Mouse (Mus musculus) cerebellum, adult 18-20 months (tissue): Measurements from ENCODE around the gene Sema5b.
A peak's percentile ranks its signal among the peaks of the same experiment; 100 is the strongest.

Experiments
- DNase-seq, 2 experiments: peaks; one replicate each; pipeline ENCODE4 v3.0.0; 2021

Sema5b gene

DNA sequence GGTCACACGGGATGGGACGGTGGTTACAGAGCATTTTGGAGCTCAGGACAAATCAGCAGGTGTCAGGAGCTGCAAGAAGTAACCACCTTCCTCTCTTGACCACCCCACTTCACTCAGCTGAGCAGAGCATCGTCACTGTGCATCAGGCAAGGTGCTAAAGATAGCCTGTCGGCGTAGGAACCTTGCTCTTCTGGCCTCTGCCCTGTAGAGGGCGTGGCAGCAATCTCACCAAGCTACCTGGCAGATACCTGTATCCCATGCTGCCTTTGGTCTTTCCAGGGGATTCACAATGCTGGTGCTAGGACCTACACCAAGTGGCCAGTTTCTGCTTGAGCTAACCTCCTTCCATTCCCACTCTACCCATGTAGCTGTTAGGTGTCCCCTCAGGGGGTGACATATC is 55.3 kb downstream of the Sema5b start:
- DNase-seq, result no peak

DNA sequence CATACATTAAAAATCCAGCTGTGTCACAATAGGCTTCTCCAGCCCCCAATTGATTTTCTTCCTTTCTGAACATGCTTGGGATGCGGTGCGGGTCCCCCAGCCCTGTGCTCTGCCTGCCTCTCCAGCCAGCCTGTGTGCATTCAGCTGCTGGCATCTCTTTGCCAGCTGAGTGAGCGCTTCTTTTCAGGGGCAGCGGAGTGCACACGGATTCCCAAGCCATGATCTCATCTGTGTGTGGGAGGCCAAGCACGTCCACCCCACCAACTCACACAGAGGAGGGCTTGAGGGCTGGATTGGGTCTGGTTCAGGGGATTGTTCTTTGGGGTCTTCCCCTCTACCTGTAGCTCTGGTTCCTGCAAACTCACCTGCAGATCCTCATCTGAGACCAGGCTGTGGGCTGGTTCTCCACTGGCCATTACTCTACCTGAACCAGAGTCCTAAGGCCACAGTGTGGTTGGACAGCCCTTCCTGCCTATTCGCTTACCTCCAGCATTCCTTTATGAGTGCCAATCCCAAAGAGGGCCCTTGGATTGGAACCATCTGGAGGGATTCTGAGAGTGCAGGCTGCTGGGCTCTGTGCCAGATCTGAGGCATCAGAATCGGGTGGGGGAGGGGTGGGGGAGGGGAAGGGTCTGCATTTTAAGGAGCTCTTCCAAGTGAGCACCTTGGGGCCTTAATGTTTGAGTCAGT is 55.9 kb downstream of the Sema5b start:
- DNase-seq, result no peak

GRCm38 (mm10) chr16:35597991-35598390 is 57.0 kb downstream of the Sema5b start:
- DNase-seq, result no peak

- DNase-seq, result no peak
Measured at GRCm38 (mm10) chr16:35598802-35599201, 57.9 kb downstream of the Sema5b start.

GRCm38 (mm10) chr16:35600282-35600681 is 59.3 kb downstream of the Sema5b start:
- peak; percentile 59 to 66 for DNase-seq

DNA sequence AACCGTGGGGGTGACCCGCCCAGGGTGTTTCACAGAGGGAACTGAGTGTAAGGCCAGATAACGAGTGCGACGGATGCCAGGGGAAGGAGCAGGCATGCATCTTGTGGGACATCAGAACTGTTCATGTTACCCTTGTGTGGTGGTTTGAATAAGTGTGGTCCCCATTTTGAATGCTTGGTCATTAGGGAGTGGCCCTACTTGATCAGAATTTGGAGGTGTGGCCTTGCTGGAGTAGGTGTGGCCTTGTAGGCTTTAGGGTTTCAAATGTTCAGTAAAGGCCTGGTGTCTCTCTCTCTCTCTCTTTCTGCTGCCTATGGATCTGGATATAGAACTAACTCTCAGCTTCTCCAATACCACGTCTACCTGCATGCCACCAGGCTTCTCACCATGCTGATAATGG is 60.5 kb downstream of the Sema5b start:
- no peak for DNase-seq

DNA sequence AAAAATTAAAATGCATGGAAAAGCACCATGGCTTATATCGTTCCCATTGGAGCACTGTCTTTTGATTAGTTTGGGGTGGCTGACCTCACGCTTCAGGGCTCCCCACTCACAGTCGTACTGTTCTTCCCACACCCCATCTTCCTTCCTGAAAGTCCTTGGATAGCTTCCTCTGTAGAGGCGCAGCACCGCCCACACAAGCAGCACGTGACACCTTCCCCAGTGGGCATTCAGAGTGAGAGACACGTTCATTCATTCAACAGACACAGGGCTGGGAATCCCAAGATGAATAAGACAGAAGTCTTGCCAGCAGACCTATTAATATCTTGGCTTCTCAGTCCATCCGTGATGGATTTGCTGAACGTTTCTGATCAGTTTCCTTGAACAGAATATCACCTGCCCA is 61.6 kb downstream of the Sema5b start:
- DNase-seq, result no peak

DNA sequence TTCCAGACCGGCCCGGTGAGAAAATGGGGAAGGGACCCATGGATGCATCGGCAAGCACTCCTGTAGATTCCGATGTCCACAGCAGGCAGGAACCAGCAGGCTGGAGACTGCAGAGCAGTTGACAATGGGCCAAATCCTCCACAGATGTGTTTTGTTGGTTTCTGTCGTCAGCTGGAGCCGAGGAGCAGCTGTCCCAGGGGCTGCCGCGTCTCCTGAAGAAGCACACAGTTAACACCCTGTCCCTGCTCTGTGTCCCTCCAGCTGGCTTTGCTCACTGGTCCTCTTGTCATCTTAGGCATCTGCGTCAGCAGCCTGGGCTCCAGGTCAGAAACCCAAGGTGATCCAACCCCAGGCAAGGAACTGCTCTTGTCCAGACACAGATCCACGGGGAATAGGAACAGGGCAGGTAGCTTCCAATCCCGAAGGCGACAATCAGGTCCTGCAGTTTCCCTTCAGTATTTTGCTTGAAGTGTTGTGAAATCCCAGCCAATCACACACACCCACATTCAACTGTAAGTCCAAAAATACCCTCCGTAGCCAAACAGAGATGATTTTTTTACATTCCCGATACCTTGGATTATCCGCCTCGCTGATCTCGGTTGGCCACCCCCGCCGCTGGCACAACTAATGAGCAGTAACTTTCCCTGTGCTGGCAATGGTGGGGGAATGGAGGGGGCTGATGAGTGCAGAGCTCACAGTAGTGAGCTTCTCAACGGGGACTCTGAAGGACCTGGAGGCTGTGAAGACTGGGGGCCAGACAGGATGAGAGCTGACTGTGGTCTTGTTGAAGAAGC is 63.0 kb downstream of the Sema5b start:
- DNase-seq, result no peak

DNA sequence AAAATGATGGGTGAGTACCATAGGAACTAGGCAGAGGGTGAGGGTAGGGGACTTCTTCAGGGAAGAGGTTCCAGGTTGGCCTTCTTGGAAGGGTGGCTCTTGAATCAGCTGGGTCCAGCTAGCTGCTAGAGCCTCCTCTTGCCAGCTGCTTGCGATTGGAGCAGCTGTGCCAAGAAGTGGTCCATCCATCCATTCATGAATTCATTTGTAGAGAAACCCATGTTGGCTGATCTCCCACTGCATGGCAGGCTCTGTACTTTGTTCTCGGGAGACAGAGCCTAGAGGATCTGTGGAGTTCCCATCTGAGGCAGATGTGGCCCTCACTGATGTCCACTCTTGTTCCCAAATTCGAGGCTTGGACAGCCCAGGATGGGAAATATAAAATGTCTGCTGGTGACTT is 66.3 kb downstream of the Sema5b start:
- no peak for DNase-seq

DNA sequence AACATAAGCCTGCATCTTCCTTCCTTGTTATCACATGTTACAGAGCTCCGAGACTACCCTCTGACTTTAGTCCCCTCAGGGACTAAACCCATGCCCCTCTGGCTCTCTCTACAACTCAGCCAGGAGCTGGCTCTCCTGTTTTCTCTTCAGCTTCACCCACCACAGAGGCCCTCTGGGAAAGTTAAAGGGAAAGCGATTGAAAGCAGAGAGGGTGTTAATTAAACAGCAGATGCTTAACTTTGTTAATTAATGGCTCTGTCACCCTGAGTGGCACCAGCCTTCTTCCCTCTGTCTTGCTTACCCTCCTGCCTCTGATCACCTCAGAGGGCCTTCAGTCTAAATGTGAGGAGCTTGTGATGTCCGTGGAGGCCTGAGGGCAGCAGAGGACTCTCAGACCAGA is 67.3 kb downstream of the Sema5b start:
- no peak for DNase-seq

DNA sequence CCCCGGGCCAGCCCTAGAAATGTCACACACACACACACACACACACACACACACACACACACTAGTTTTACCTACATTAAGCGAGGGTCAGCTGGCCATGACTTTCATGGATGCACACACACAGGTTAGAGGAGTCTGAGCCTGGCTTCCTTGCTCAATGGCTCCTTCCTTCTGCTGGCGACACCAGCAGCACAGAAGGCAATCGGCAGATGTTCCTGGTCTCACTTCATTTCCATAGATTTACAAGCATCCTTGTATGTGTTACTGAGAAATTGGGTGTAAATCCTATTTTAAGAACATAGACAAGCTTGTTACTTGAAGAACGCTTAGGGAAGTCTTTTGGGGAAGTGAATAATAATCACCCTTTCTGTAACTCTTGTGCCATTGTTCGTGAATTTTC is 68.6 kb downstream of the Sema5b start:
- DNase-seq, result no peak

DNA sequence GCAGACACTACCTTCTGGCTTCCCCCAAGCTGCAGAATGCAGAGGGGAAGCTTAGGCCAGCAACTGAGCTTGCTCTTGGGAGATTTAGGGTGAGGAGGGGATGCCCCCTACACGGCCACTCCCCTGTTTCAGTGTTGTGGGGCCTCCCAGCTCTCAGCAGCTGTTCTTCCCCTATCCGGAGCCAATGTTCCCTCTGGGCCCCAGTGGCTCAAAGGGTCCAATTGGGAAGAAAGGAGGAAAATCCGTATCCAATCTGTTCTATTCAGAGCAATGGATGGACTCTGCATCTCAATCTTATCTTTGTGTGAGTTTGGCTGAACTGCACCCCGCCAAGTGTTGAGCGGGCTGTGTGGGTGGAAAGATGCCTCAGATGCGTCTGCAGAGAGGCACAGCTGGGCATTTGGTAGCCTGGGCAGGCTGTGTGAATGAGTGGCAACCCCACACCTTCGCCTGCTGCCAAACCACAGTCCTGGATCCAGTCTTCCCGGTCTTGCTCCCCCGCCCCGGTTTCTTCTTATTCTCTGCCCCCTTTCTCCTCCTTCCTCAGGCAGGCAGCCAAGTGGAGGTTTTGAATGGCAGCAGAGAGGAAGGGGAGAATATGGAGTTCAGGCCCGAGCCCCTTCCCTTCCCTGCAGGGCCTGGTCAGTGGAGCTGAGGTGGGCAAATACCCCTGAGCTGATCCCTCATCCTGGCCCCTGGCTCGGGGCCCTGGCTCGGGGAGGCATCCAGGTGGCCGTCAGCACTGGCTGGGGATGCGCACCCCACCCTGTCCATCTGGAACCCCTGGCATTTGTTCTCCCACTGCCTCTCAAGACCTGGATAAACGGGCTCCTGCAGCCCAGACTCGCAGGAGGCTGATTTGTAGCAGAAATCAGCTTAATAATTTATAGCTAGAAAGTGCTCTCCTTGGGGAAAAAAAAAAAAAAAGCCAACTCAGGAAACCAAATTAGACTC is 73.2 kb downstream of the Sema5b start:
- DNase-seq, result peak; percentile 39 to 55

DNA sequence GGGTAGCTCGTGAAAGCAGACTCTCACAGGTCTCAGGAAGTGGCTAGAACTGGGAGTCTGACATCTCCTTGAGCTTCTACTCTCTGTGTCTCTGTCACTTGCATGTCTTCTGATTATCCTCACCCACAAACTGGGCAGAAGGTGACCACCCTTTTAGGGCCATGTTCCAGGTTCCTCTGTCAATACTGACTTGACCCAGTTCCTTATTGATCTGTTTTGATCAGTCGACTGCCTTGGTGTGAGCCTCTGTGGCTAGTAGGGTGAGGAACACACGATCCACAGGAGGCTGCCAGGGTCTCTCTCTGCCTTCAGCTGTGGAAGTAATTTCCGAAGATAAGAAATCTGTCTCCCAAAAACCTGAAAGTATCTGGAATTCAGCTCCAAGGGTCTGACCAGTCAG is 76.8 kb downstream of the Sema5b start:
- no peak for DNase-seq

GRCm38 (mm10) chr16:35623026-35623425 is 82.1 kb downstream of the Sema5b start:
- no peak for DNase-seq

DNA sequence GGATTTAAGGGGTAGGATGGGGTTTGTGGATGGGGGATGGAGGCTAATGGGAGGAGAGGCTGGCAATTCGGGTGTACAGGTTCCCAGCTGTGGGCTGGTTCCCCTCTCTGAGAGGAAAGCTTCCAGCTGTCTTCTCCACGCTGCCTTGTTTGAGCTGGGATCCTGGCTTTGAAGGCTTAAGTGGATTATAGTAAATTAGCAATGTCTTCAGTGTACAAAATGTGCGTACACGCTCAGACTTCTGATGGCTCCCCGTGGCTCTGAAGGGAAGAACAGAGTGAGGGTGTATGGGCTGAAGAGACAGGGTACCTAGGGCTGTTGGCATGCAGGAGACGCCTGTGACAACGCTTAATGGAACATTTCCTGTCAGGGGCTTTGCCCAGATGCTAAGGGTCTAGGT is 83.0 kb downstream of the Sema5b start:
- no peak for DNase-seq

- no peak for DNase-seq
Measured at GRCm38 (mm10) chr16:35624877-35625276, 83.9 kb downstream of the Sema5b start.

- peak; percentile 72 to 74 for DNase-seq
Measured at GRCm38 (mm10) chr16:35625286-35626020, 84.5 kb downstream of the Sema5b start.

DNA sequence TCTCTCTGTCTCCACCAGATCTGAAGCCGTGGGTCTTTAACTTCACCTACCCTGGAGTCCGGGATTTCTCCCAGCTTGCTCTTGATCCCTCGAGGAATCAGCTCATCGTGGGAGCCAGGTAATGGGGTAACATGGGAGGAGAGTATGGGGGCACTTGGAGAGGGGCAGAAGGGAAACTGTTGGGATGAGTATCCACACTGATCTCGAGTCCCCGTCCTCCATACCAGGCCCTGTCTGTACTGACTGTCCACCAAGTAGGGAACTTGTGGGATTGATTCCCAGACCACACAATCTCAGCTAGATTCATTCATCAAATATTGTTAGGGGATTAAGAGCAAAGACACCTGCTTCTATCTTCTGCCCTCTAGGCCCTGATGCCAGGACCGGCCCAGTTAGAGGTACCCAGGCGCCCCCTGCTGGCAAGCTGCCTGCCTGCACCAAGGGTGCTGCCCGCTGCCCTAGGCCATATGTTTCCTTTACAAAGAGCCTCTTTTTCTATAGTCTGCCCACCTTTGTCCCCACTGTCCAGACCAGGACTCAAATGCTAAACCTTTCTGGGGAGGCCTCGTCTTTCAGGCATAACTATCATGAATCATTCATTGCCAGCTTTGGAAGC is 87.2 kb downstream of the Sema5b start:
- peak; percentile 83 to 89 for DNase-seq

DNA sequence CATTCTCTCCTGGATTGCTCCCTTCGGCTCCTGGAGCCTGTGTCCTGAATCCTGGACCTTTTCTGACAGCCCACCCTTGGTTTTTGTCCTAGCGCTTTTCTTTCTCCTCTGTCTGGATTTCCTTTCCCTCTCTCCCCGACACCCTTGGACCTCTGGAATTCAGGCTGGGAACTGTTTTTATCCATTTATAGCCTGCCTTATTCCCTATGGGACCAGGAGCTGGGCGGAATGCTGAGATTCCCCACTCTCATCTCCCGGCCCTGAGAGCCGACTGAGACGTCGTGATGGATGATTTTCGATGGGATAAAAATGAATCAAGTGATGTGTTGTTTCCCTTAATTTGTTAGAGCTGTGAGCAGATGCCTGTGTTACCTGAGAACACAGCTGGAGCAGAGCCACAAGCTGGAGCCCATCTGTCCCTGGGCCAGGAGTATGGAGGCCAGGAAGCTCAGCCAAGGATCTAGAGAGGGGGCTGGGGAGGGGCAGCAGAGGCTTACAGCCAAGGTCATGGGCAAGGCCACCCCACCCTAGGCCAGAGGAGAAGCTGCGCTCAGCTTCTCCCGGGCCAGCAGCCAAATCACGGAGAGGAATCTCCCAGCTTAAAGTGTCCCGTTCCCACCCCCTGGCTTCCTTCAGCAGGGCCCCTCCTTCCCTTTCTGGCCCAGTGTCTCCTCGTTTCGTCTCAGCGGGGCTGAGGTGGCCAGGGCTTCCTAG is 89.7 kb downstream of the Sema5b start:
- no peak for DNase-seq

DNA sequence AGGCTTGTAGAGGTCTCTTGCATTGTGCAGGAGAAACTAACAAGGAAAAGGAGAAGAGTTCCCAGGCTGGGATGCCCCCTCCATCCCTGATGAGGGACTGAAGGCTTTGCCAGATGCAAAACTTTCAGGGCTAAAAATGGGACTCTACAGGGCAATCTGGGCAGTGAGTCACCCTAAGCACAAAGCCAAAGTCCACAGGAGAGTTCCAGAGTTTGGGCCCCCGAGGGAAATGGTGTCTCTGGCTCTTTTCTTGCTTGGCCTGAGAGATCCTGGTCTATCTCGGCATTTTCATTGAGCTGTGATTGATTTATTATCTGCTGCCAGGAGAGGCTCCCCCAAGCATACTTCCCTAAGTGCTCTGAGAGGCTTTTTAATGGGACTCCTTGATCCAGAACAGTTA is 92.1 kb downstream of the Sema5b start:
- no peak for DNase-seq

DNA sequence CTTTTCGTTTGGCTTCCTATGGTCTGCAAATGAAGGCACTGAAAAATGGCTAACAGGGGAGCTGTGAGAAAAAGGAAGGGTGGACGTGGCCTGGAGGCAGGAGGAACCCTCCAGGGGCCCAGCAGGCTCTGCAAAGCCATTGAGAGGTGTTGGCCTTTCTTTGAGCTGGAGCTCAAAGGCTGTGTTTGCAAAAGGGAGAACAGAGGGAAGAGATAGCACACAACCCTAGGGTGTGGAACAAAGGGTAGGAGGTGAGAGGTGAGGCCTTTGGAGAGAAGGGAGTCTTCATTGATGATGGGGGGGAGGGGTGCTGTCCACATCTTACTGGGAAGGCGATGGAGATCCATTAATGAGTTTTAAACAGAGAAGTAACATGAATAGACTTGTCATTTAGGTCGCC is 94.0 kb downstream of the Sema5b start:
- no peak for DNase-seq

- DNase-seq, result no peak
Measured at GRCm38 (mm10) chr16:35639505-35639904, 98.6 kb downstream of the Sema5b start.
